Mouse (Mus musculus) limb, embryonic 12.5 days (tissue): ENCODE data around the gene Acot11. TPM values are rescaled to one million over a fixed set of nuclear protein-coding genes. Genes with fewer than 3 reads are reported as not detected.
"Not testable (repeated sequence)": the region's sequence is repeated elsewhere in the genome, so short reads cannot be mapped to it uniquely, and the experiment has no call there.

ENCODE experiments used
- ATAC-seq: fragments of 200-750 bp; cut with Nextera tagmentation; 2 replicates; pipeline ENCODE4 v1.8.0; 2017; ENCODE audit warnings: low read depth, moderate TSS enrichment; ENCODE audit not compliant: insufficient number of reproducible peaks, insufficient read depth, low FRiP score, low TSS enrichment
- H3K27ac ChIP-seq: fragments of 300-500 bp; sonication (generic); 2 replicates; pipeline ENCODE4 v1.5.1; 2016; ENCODE audit warnings: mild to moderate bottlenecking, moderate library complexity
- H3K27me3 ChIP-seq: fragments of 300-500 bp; sonication (generic); 2 replicates; pipeline ENCODE4 v1.6.1; 2016; ENCODE audit warnings: mild to moderate bottlenecking, moderate library complexity
- H3K36me3 ChIP-seq: fragments of 300-500 bp; sonication (generic); 2 replicates; pipeline ENCODE4 v1.6.1; 2016; ENCODE audit warnings: mild to moderate bottlenecking, moderate library complexity
- H3K4me1 ChIP-seq: fragments of 300-500 bp; sonication (generic); replicated peaks from 2 replicates; pipeline ENCODE4 v1.6.1; 2016
- H3K4me2 ChIP-seq: fragments of 300-500 bp; sonication (generic); 2 replicates; pipeline ENCODE4 v1.6.1; 2016; ENCODE audit warnings: mild to moderate bottlenecking, moderate library complexity
- H3K4me3 ChIP-seq: fragments of 300-500 bp; sonication (generic); replicated peaks from 2 replicates; pipeline ENCODE4 v1.5.1; 2016; ENCODE audit warnings: mild to moderate bottlenecking
- H3K9ac ChIP-seq: fragments of 300-500 bp; sonication (generic); replicated peaks from 2 replicates; pipeline ENCODE4 v1.6.1; 2016; ENCODE audit warnings: mild to moderate bottlenecking, moderate library complexity
- H3K9me3 ChIP-seq: fragments of 300-500 bp; sonication (generic); 2 replicates; pipeline ENCODE4 v1.6.1; 2016; ENCODE audit warnings: mild to moderate bottlenecking, moderate library complexity
- WGBS: fragments of 180-500 bp; shearing (Covaris S2); methylation state at CpG from one replicate; pipeline ENCODE4 v1.1.7; 2016; 5-methylcytosine and 5-hydroxymethylcytosine counted together
- polyA plus RNA-seq: library from polyadenylated mRNA; unstranded; fragments of >200 nt; fragmentation: Nextera tagmentation; extraction: Ambion mirVana; gene quantifications from 2 replicates; pipeline ENCODE4 v1.2.1, GENCODE M21; 2016

Gene Acot11
- polyA plus RNA-seq, 1 experiment from 2014 or later = 4.6 TPM

DNA sequence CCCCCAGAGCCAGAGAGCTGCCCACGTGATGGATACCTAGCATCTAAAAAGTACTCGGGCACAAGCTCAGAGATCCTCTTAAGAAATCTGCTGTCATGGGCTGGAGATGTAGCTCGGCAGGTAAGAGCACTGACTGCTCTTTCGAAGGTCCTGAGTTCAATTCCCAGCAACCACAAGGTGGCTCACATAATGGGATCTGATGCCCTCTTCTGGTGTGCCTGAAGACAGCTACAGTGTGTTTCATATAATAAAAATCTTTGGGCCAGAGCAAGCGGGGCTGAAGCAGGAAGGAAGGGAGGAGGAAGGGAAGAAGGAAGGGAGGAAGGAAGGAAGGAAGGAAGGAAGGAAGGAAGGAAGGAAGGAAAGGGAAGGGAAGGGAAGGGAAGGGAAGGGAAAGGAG, 14.6 kb downstream of the Acot11 start:
- not testable (repeated sequence) for H3K9me3 ChIP-seq, H3K4me2 ChIP-seq, H3K4me3 ChIP-seq, ATAC-seq, H3K36me3 ChIP-seq, H3K27ac ChIP-seq, H3K27me3 ChIP-seq, H3K9ac ChIP-seq
- 80% methylated on average over 5 of the region's 5 CpGs for WGBS
- H3K4me1 ChIP-seq = peaks cover 40% of the 10 kb centered on the region

- no peak overlapping the region for H3K4me3 ChIP-seq
- peaks cover 43% of the 10 kb centered on the region for H3K4me1 ChIP-seq
- WGBS = 72% methylated on average over 9 of the region's 9 CpGs
- H3K36me3 ChIP-seq = no peaks in the 10 kb centered on the region
- no peak overlapping the region for H3K9ac ChIP-seq
- no peak overlapping the region for H3K4me2 ChIP-seq
- 0 out of 2 replicates have a peak overlapping the region, but pooled peaks have one; percentile 24 for H3K27ac ChIP-seq
- no peaks in the 10 kb centered on the region for H3K27me3 ChIP-seq
- ATAC-seq = no peak
- H3K9me3 ChIP-seq = no peaks in the 10 kb centered on the region
Measured at GRCm38 (mm10) chr4:106789705-106790104, 15.1 kb downstream of the Acot11 start.

DNA sequence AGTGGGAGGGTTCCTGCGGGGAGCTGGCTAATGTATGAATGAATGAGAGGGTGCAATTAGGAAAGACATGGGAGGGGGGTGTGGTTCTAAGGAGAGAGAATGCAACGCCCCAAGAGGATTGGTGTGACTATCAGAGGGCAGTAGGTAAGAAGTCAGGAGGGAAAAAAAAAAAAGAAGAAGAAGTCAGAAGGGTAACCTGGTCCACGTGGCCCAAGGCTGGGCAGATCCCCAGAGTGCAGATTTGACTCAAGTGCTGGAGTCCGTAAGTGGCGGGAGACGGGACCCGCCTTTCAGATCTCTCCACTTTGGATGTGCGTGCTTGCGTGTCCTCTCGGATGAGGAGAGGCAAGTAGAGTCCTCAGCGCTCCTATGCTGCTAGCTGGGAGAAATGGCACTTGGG, 16.2 kb downstream of the Acot11 start:
- Histone ChIP-seq H3K4me1 (peaks cover 52% of the 10 kb centered on the region), H3K9me3 (no peaks in the 10 kb centered on the region), H3K27me3 (no peaks in the 10 kb centered on the region), H3K36me3 (no peaks in the 10 kb centered on the region), H3K9ac (no peak overlapping the region), H3K4me2 (no peak overlapping the region), H3K27ac (no peak overlapping the region; the same call in 1 of the 2 replicates), H3K4me3 (no peak overlapping the region)
- WGBS = 87% methylated on average over 11 of the region's 11 CpGs
- no peak for ATAC-seq

GRCm38 (mm10) chr4:106787830-106788229, 17.0 kb downstream of the Acot11 start:
- Histone ChIP-seq H3K9me3 (no peaks in the 10 kb centered on the region), H3K4me2 (no peak overlapping the region), H3K27ac (peak overlapping the region; percentile 96), H3K4me1 (peaks cover 60% of the 10 kb centered on the region), H3K36me3 (no peaks in the 10 kb centered on the region), H3K27me3 (no peaks in the 10 kb centered on the region), H3K4me3 (no peak overlapping the region), H3K9ac (no peak overlapping the region)
- no peak for ATAC-seq
- WGBS = 42% methylated on average over 7 of the region's 7 CpGs

GRCm38 (mm10) chr4:106785753-106786540, 18.9 kb downstream of the Acot11 start:
- H3K36me3 ChIP-seq = no peaks in the 10 kb centered on the region
- no peaks in the 10 kb centered on the region for H3K27me3 ChIP-seq
- peak overlapping the region; percentile 96 for H3K27ac ChIP-seq
- H3K4me2 ChIP-seq = peak overlapping the region; percentile 27
- H3K4me3 ChIP-seq = no peak overlapping the region
- ATAC-seq = peak; percentile 86
- 0 out of 2 replicates have a peak overlapping the region, but pooled peaks have one; percentile 37 for H3K9ac ChIP-seq
- no peaks in the 10 kb centered on the region for H3K9me3 ChIP-seq
- peaks cover 67% of the 10 kb centered on the region for H3K4me1 ChIP-seq
- WGBS = 8% methylated on average over 3 of the region's 5 CpGs

- peak overlapping the region; percentile 27; the same call in 1 of the 2 replicates for H3K4me2 ChIP-seq
- peaks cover 73% of the 10 kb centered on the region for H3K4me1 ChIP-seq
- H3K9me3 ChIP-seq = no peaks in the 10 kb centered on the region
- no peaks in the 10 kb centered on the region for H3K36me3 ChIP-seq
- 0 out of 2 replicates have a peak, but pooled peaks have one; percentile 44 for ATAC-seq
- H3K4me3 ChIP-seq = no peak overlapping the region
- no peak overlapping the region for H3K9ac ChIP-seq
- H3K27ac ChIP-seq = peak overlapping the region; percentile 96
- H3K27me3 ChIP-seq = no peaks in the 10 kb centered on the region
- WGBS = 60% methylated on average over 7 of the region's 7 CpGs
Measured at GRCm38 (mm10) chr4:106785345-106785744, 19.5 kb downstream of the Acot11 start.

- WGBS = 87% methylated on average over 7 of the region's 7 CpGs
- peaks cover 78% of the 10 kb centered on the region for H3K4me1 ChIP-seq
- ATAC-seq = no peak
- no peak overlapping the region for H3K9ac ChIP-seq
- no peak overlapping the region for H3K4me2 ChIP-seq
- H3K27ac ChIP-seq = peak overlapping the region; percentile 96
- no peak overlapping the region for H3K4me3 ChIP-seq
- H3K36me3 ChIP-seq = no peaks in the 10 kb centered on the region
- no peaks in the 10 kb centered on the region for H3K9me3 ChIP-seq
- no peaks in the 10 kb centered on the region for H3K27me3 ChIP-seq
Measured at GRCm38 (mm10) chr4:106784806-106785205, 20.0 kb downstream of the Acot11 start.

DNA sequence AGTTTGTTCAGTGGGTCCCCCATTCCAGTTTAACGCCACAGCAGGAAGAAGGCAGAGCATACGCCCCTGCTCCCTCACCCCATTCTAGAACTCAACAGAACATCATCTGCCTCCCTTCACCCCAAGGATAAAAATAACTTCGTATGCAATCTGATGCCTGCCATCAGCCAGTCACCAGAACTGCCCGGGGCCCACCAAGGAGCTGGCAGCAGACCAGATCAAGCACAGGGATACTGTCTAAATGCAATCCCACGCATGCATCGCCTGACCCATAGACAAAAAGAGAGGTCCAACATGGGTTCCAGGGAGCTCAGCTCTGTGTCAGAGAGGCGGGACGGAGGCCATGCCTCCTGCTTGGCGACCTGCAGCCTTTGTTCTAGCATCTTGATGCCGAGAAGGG, 21.7 kb downstream of the Acot11 start:
- WGBS = 75% methylated on average over 10 of the region's 10 CpGs
- H3K9me3 ChIP-seq = no peaks in the 10 kb centered on the region
- ATAC-seq = no peak
- H3K27ac ChIP-seq = peak overlapping the region; percentile 20
- no peak overlapping the region for H3K9ac ChIP-seq
- peaks cover 84% of the 10 kb centered on the region for H3K4me1 ChIP-seq
- no peaks in the 10 kb centered on the region for H3K36me3 ChIP-seq
- no peak overlapping the region for H3K4me2 ChIP-seq
- no peak overlapping the region for H3K4me3 ChIP-seq
- no peaks in the 10 kb centered on the region for H3K27me3 ChIP-seq

GRCm38 (mm10) chr4:106780045-106780444, 24.8 kb downstream of the Acot11 start:
- H3K4me1 ChIP-seq = peaks cover 67% of the 10 kb centered on the region

GRCm38 (mm10) chr4:106778116-106778788, 26.5 kb downstream of the Acot11 start:
- H3K4me2 ChIP-seq = no peak overlapping the region
- H3K27me3 ChIP-seq = no peaks in the 10 kb centered on the region
- 51% methylated on average over 5 of the region's 5 CpGs for whole genome bisulfite sequencing
- ATAC-seq = peak; percentile 65
- H3K4me1 ChIP-seq = peaks cover 53% of the 10 kb centered on the region
- H3K9me3 ChIP-seq = no peaks in the 10 kb centered on the region
- H3K36me3 ChIP-seq = no peaks in the 10 kb centered on the region
- H3K4me3 ChIP-seq = no peak overlapping the region
- peak overlapping the region; percentile 68 for H3K27ac ChIP-seq
- H3K9ac ChIP-seq = no peak overlapping the region

More at GRCm38 (mm10) chr4:106780045-106780444, 24.8 kb downstream of the Acot11 start:
- H3K36me3 ChIP-seq = no peaks in the 10 kb centered on the region
- WGBS = 48% methylated on average over 3 of the region's 3 CpGs
- peak; percentile 27; the same call in 1 of the 2 replicates for ATAC-seq
- no peaks in the 10 kb centered on the region for H3K9me3 ChIP-seq
- H3K9ac ChIP-seq = no peak overlapping the region
- no peak overlapping the region for H3K4me3 ChIP-seq
- H3K27ac ChIP-seq = peak overlapping the region; percentile 68
- H3K27me3 ChIP-seq = no peaks in the 10 kb centered on the region
- H3K4me2 ChIP-seq = no peak overlapping the region

GRCm38 (mm10) chr4:106776998-106777397, 27.8 kb downstream of the Acot11 start:
- H3K9ac ChIP-seq = no peak overlapping the region
- ATAC-seq = no peak
- H3K4me1 ChIP-seq = peaks cover 46% of the 10 kb centered on the region
- H3K36me3 ChIP-seq = no peaks in the 10 kb centered on the region
- no peak overlapping the region for H3K27ac ChIP-seq
- H3K27me3 ChIP-seq = no peaks in the 10 kb centered on the region
- WGBS = 41% methylated on average over 3 of the region's 3 CpGs
- H3K9me3 ChIP-seq = no peaks in the 10 kb centered on the region
- H3K4me2 ChIP-seq = no peak overlapping the region
- H3K4me3 ChIP-seq = no peak overlapping the region
